Mouse (Mus musculus): Measurements from ENCODE around the gene Ehmt1.

DNA sequence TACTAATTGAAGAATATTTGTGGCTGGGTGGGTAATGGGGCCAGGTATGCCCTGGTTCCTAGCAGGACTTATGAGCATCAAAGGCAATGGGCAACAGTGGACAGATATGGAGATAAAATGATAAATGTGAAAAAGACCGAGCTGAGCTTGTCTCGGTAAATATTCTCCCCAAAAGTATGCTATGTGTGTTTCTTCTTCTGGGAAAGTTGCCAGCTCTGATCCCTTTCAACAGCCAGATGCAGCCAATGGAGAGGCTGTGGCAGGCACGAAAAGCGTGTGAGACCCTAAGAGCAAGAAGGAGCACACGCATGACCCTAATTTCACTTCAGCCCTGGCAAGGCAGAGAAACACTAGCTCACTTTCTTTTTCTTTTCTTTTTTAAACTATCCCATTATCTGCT lies 18.4 kb downstream of the Ehmt1 start:
- TF ChIP-seq CTCF (IDR thresholded peaks at IDR 0.05; ENCODE audit: extremely low read depth, insufficient read length, insufficient replicate concordance, low read depth, low read length) (no peak), POLR2A (IDR thresholded peaks at IDR 0.05; ENCODE audit: low read depth, low read length) (no peak)

Data from small intestine, adult 2 months (tissue).